13 mouse cellular contexts compared by ENCODE assay signal in the genomic region with DNA sequence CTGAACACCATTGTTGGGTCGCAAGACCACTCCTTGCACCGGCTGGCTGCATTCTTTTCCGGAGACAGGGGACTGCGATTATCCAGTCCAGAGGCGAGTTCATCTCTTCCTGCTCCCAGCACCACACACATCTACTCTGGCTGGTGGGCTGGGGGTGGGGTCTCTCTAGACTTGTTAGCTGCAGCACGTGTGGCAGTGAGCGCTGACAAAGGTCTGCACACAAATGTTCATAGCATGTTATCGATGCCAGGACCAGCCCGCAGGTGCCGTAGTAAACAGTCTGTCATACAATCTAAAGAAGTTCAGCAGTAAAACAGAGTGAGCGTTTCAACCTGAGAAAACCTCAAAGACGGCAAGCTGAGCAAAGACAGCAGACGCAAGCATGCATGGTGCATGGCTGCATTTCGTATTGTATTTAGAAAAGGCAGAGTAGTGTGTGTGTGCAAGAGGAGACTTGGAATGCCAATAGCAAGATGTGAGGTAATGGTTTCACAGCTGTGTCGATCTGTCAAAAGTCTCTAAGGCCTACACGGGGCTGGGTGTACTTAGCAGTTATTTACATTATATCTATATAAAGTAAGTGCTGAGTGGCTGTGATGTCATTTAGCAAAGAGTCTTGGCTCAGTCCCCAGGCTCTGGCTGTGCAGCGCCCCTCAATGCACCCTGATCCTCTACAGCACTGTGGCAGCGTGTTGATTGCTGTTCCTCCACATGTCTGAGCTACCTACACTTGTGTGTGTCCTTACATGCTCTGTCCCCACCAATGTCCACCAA. TPM values are rescaled to one million over a fixed set of nuclear protein-coding genes. Genes with fewer than 3 reads are reported as not detected.
DNase-seq lines count a peak whose midpoint lies in the region; ATAC-seq lines count a peak whose summit lies in the region.
"Had no signal": no experiment of that assay in that cellular context is flagged by ENCODE, and none has a peak within 500 bp of the region (broad histone marks: within the 10 kb centered on the region; RNA-seq: fewer than 3 reads in every experiment).

No protein-coding gene starts in this region.

- peak overlapping the region; percentile 58 for H3K4me2 ChIP-seq in heart, embryonic 13.5 days
- no peak overlapping the region for H3K4me2 ChIP-seq in heart, embryonic 11.5 days
- peak overlapping the region; percentile 38 for H3K4me2 ChIP-seq in intestine, embryonic 15.5 days (replicated peaks)
- peak overlapping the region; percentile 34; the same call in 1 of the 2 replicates for H3K4me2 ChIP-seq in stomach, embryonic 16.5 days (ENCODE audit: low read depth, low read length)
- no peak overlapping the region for H3K4me2 ChIP-seq in hindbrain, embryonic 11.5 days (replicated peaks; ENCODE audit: low read depth, low read length)
- H3K4me2 ChIP-seq: hindbrain, embryonic 15.5 days; kidney, embryonic 15.5 days; liver, embryonic 12.5 days had no signal

- 33% methylated on average over 18 of the region's 18 CpGs for WGBS in heart, embryonic 13.5 days
- WGBS in heart, embryonic 11.5 days (ENCODE audit: insufficient replicate concordance) = 43% methylated on average over 18 of the region's 18 CpGs
- WGBS in intestine, embryonic 15.5 days = 31% methylated on average over 18 of the region's 18 CpGs
- 23% methylated on average over 18 of the region's 18 CpGs for WGBS in stomach, embryonic 16.5 days
- WGBS in hindbrain, embryonic 11.5 days = 74% methylated on average over 18 of the region's 18 CpGs

- peak overlapping the region; percentile 32; the same call in 1 of the 2 replicates for H3K27ac ChIP-seq in heart, embryonic 13.5 days (replicated peaks)
- no peak overlapping the region for H3K27ac ChIP-seq in heart, embryonic 11.5 days (ENCODE audit: low read depth, low read length)
- H3K27ac ChIP-seq in intestine, embryonic 15.5 days = no peak overlapping the region
- H3K27ac ChIP-seq in stomach, embryonic 16.5 days (ENCODE audit: low read length) = peak overlapping the region; percentile 49
- H3K27ac ChIP-seq in hindbrain, embryonic 11.5 days (ENCODE audit: low read depth, low read length) = no peak overlapping the region
- H3K27ac ChIP-seq: hindbrain, embryonic 15.5 days; kidney, embryonic 15.5 days; liver, embryonic 12.5 days had no signal

- peaks cover 25% of the 10 kb centered on the region for H3K4me1 ChIP-seq in heart, embryonic 13.5 days
- H3K4me1 ChIP-seq in heart, embryonic 11.5 days (ENCODE audit: control insufficient read depth, insufficient read depth, low read length) = peaks cover 7% of the 10 kb centered on the region
- H3K4me1 ChIP-seq in intestine, embryonic 15.5 days (replicated peaks) = peaks cover 3% of the 10 kb centered on the region; the same call in 1 of the 2 replicates
- peaks cover 10% of the 10 kb centered on the region for H3K4me1 ChIP-seq in stomach, embryonic 16.5 days (ENCODE audit: control insufficient read depth, insufficient read depth, low read length)
- H3K4me1 ChIP-seq in hindbrain, embryonic 11.5 days (replicated peaks; ENCODE audit: control insufficient read depth, insufficient read depth, low read length) = no peaks in the 10 kb centered on the region
- H3K4me1 ChIP-seq: hindbrain, embryonic 15.5 days; kidney, embryonic 15.5 days; liver, embryonic 12.5 days had no signal

- H3K36me3 ChIP-seq in heart, embryonic 13.5 days = no peaks in the 10 kb centered on the region
- H3K36me3 ChIP-seq in heart, embryonic 11.5 days (ENCODE audit: control insufficient read depth, insufficient read depth, low read length) = no peaks in the 10 kb centered on the region
- no peaks in the 10 kb centered on the region for H3K36me3 ChIP-seq in intestine, embryonic 15.5 days
- no peaks in the 10 kb centered on the region for H3K36me3 ChIP-seq in stomach, embryonic 16.5 days (ENCODE audit: control insufficient read depth, insufficient read depth, low read length)
- no peaks in the 10 kb centered on the region for H3K36me3 ChIP-seq in hindbrain, embryonic 11.5 days (ENCODE audit: control insufficient read depth, insufficient read depth, low read length)
- H3K36me3 ChIP-seq: hindbrain, embryonic 15.5 days; kidney, embryonic 15.5 days; liver, embryonic 12.5 days had no signal

- H3K27me3 ChIP-seq in heart, embryonic 13.5 days (replicated peaks) = peaks cover 26% of the 10 kb centered on the region
- H3K27me3 ChIP-seq in heart, embryonic 11.5 days (ENCODE audit: control insufficient read depth, insufficient read depth, low read length) = no peaks in the 10 kb centered on the region
- no peaks in the 10 kb centered on the region for H3K27me3 ChIP-seq in intestine, embryonic 15.5 days (replicated peaks)
- H3K27me3 ChIP-seq in stomach, embryonic 16.5 days (ENCODE audit: control insufficient read depth, insufficient read depth, low read length) = no peaks in the 10 kb centered on the region
- H3K27me3 ChIP-seq in hindbrain, embryonic 11.5 days (ENCODE audit: control insufficient read depth, insufficient read depth, low read length) = no peaks in the 10 kb centered on the region
- H3K27me3 ChIP-seq: hindbrain, embryonic 15.5 days; kidney, embryonic 15.5 days had no signal

- peak; percentile 70; the same call in 1 of the 2 replicates for ATAC-seq in heart, embryonic 13.5 days (ENCODE audit: extremely low read depth, insufficient number of reproducible peaks, low FRiP score, low TSS enrichment)
- ATAC-seq in heart, embryonic 11.5 days (replicated peaks; ENCODE audit: insufficient number of reproducible peaks, low FRiP score, low TSS enrichment) = no peak
- ATAC-seq in intestine, embryonic 15.5 days = peak; percentile 88
- peak; percentile 93 for ATAC-seq in stomach, embryonic 16.5 days (ENCODE audit: insufficient read depth, low FRiP score)
- ATAC-seq in hindbrain, embryonic 11.5 days (ENCODE audit: low FRiP score) = no peak
- ATAC-seq: liver, embryonic 12.5 days had no signal

- no peak overlapping the region for H3K9ac ChIP-seq in heart, embryonic 13.5 days
- H3K9ac ChIP-seq in heart, embryonic 11.5 days (ENCODE audit: low read depth, low read length) = no peak overlapping the region
- no peak overlapping the region for H3K9ac ChIP-seq in intestine, embryonic 15.5 days
- H3K9ac ChIP-seq in stomach, embryonic 16.5 days (ENCODE audit: low read length) = no peak overlapping the region
- H3K9ac ChIP-seq in hindbrain, embryonic 11.5 days (ENCODE audit: low read depth, low read length) = no peak overlapping the region
- H3K9ac ChIP-seq: hindbrain, embryonic 15.5 days; kidney, embryonic 15.5 days; liver, embryonic 12.5 days had no signal

- H3K9me3 ChIP-seq in heart, embryonic 13.5 days = no peaks in the 10 kb centered on the region
- no peaks in the 10 kb centered on the region for H3K9me3 ChIP-seq in heart, embryonic 11.5 days (replicated peaks; ENCODE audit: control insufficient read depth, low read length)
- H3K9me3 ChIP-seq in intestine, embryonic 15.5 days = no peaks in the 10 kb centered on the region
- H3K9me3 ChIP-seq in stomach, embryonic 16.5 days (replicated peaks; ENCODE audit: control insufficient read depth, low read length) = no peaks in the 10 kb centered on the region
- H3K9me3 ChIP-seq in hindbrain, embryonic 11.5 days (ENCODE audit: control insufficient read depth, low read length) = no peaks in the 10 kb centered on the region
- H3K9me3 ChIP-seq: hindbrain, embryonic 15.5 days; kidney, embryonic 15.5 days; liver, embryonic 12.5 days had no signal

- H3K4me3 ChIP-seq in heart, embryonic 13.5 days = peak overlapping the region; percentile 24; the same call in 1 of the 2 replicates
- no peak overlapping the region for H3K4me3 ChIP-seq in heart, embryonic 11.5 days (ENCODE audit: low read depth, low read length)
- H3K4me3 ChIP-seq in intestine, embryonic 15.5 days (replicated peaks) = no peak overlapping the region
- no peak overlapping the region for H3K4me3 ChIP-seq in stomach, embryonic 16.5 days (replicated peaks; ENCODE audit: low read length)
- no peak overlapping the region for H3K4me3 ChIP-seq in hindbrain, embryonic 11.5 days (ENCODE audit: low read depth, low read length)
- H3K4me3 ChIP-seq: hindbrain, embryonic 15.5 days; kidney, embryonic 15.5 days; liver, embryonic 12.5 days had no signal

- peak; percentile 38 to 66 for DNase-seq in lung, postnatal 4 days
- no peak for DNase-seq in lung, postnatal 10 days
- DNase-seq in kidney, postnatal 36 days = no peak
- no peak for DNase-seq in hindbrain, embryonic 11.5 days (ENCODE audit: low spot score)
- DNase-seq: gastrocnemius, postnatal 14 days; layer of hippocampus, adult 9-11 months had no signal

RNA-seq across cellular contexts. Expression of a gene that starts 46.0 kb away (rescaled TPM):
- polyA plus RNA-seq in heart, embryonic 13.5 days (2015; fragmentation: Nextera tagmentation; extraction: Ambion mirVana) = 0.37 and 0.53 TPM in 2 replicates
- polyA plus RNA-seq in heart, embryonic 11.5 days (2014; fragmentation: Nextera tagmentation; extraction: Ambion mirVana) = 2.1 and 2.2 TPM in 2 replicates
- 2.3 and 2.7 TPM in 2 replicates for polyA plus RNA-seq in intestine, embryonic 15.5 days (2015; fragmentation: Nextera tagmentation; extraction: Ambion mirVana)
- polyA plus RNA-seq in stomach, embryonic 16.5 days (2015; fragmentation: Nextera tagmentation; extraction: Ambion mirVana) = 1.5 and 2.4 TPM in 2 replicates
- 0.60 and 0.62 TPM in 2 replicates for polyA plus RNA-seq in hindbrain, embryonic 11.5 days (2014; fragmentation: Nextera tagmentation; extraction: Ambion mirVana)

Comparison
In these comparisons a context has a peak if more than half of its experiments do, and no peak if none do; other contexts are left out.
1. ATAC-seq: peak in heart, embryonic 13.5 days (single experiment), intestine, embryonic 15.5 days (single experiment) and stomach, embryonic 16.5 days (single experiment); none in heart, embryonic 11.5 days (single experiment) and hindbrain, embryonic 11.5 days (single experiment).
2. H3K27ac ChIP-seq: peak in heart, embryonic 13.5 days (single experiment) and stomach, embryonic 16.5 days (single experiment); none in heart, embryonic 11.5 days (single experiment), intestine, embryonic 15.5 days (single experiment) and hindbrain, embryonic 11.5 days (single experiment).
3. H3K4me2 ChIP-seq: peak in heart, embryonic 13.5 days (single experiment), intestine, embryonic 15.5 days (single experiment) and stomach, embryonic 16.5 days (single experiment); none in heart, embryonic 11.5 days (single experiment) and hindbrain, embryonic 11.5 days (single experiment).
4. DNase-seq: peak in lung, postnatal 4 days (2 of 2); none in lung, postnatal 10 days (single experiment), kidney, postnatal 36 days (0 of 2) and hindbrain, embryonic 11.5 days (single experiment).